Mouse (Mus musculus): Measurements from ENCODE around the gene Trappc1.

Trappc1 gene

GRCm38 (mm10) chr11:69369215-69369989 lies 45.6 kb downstream of the Trappc1 start, which contains the start of gene Chd3:
Chd3 (minus strand) TSS chr11:69369406.
- WGBS, result 2% methylated on average over 27 of the region's 34 CpGs

GRCm38 (mm10) chr11:69369990-69370816 lies 46.4 kb downstream of the Trappc1 start:
- WGBS, result 27% methylated on average over 2 of the region's 2 CpGs

- 40% methylated on average over 9 of the region's 9 CpGs for WGBS
These were observed 47.0 kb downstream of the Trappc1 start for GRCm38 (mm10) chr11:69370817-69371215.

GRCm38 (mm10) chr11:69371601-69372000 lies 47.8 kb downstream of the Trappc1 start:
- 39% methylated on average over 12 of the region's 12 CpGs for whole genome bisulfite sequencing

- WGBS, result 32% methylated on average over 12 of the region's 12 CpGs
These were observed 48.4 kb downstream of the Trappc1 start for GRCm38 (mm10) chr11:69372056-69372779.

GRCm38 (mm10) chr11:69372780-69373170 lies 49.0 kb downstream of the Trappc1 start:
- 61% methylated on average over 3 of the region's 3 CpGs for WGBS

- 94% methylated on average over 16 of the region's 16 CpGs for WGBS
These were observed 49.6 kb downstream of the Trappc1 start for GRCm38 (mm10) chr11:69373223-69373965.
